Mouse (Mus musculus) liver, embryonic 15.5 days (tissue): Measurements from ENCODE around the gene Gstp3. TPM values are rescaled to one million over a fixed set of nuclear protein-coding genes. Genes with fewer than 3 reads are reported as not detected.
A peak's percentile ranks its signal among the peaks of the same experiment; 100 is the strongest.

Source experiments
- ATAC-seq: fragments of 200-750 bp; cut with Nextera tagmentation; 2 replicates; pipeline ENCODE4 v1.8.0; 2017; ENCODE audit warnings: moderate number of reproducible peaks, mild to moderate bottlenecking, moderate library complexity; ENCODE audit not compliant: insufficient read depth
- H3K27ac ChIP-seq: fragments of 300-500 bp; sonication (generic); replicated peaks from 2 replicates; pipeline ENCODE4 v1.5.1; 2015; ENCODE audit warnings: mild to moderate bottlenecking, inconsistent platforms
- H3K27me3 ChIP-seq: fragments of 300-500 bp; sonication (generic); 2 replicates; pipeline ENCODE4 v1.6.1; 2015; ENCODE audit warnings: mild to moderate bottlenecking, inconsistent platforms
- H3K36me3 ChIP-seq: fragments of 300-500 bp; sonication (generic); replicated peaks from 2 replicates; pipeline ENCODE4 v1.6.1; 2015; ENCODE audit warnings: moderate library complexity, mild to moderate bottlenecking, inconsistent platforms
- H3K4me1 ChIP-seq: fragments of 300-500 bp; sonication (generic); replicated peaks from 2 replicates; pipeline ENCODE4 v1.6.1; 2015; ENCODE audit warnings: inconsistent platforms
- H3K4me2 ChIP-seq: fragments of 300-500 bp; sonication (generic); 2 replicates; pipeline ENCODE4 v1.6.1; 2015; ENCODE audit warnings: moderate library complexity, mild to moderate bottlenecking, inconsistent platforms
- H3K4me3 ChIP-seq: fragments of 300-500 bp; sonication (generic); replicated peaks from 2 replicates; pipeline ENCODE4 v1.5.1; 2015; ENCODE audit warnings: mild to moderate bottlenecking, inconsistent platforms
- H3K9ac ChIP-seq: fragments of 300-500 bp; sonication (generic); 2 replicates; pipeline ENCODE4 v1.6.1; 2015; ENCODE audit warnings: moderate library complexity, mild to moderate bottlenecking, inconsistent platforms
- H3K9me3 ChIP-seq: fragments of 300-500 bp; sonication (generic); replicated peaks from 2 replicates; pipeline ENCODE4 v1.6.1; 2016; ENCODE audit warnings: inconsistent platforms
- WGBS: fragments of 180-500 bp; shearing (Covaris S2); methylation state at CpG from one replicate; pipeline ENCODE4 v1.1.7; 2015; ENCODE audit warnings: mixed read lengths; ENCODE audit not compliant: insufficient replicate concordance; 5-methylcytosine and 5-hydroxymethylcytosine counted together
- polyA plus RNA-seq: library from polyadenylated mRNA; unstranded; fragments of >200 nt; fragmentation: Nextera tagmentation; extraction: Ambion mirVana; gene quantifications from 2 replicates; pipeline ENCODE4 v1.2.1, GENCODE M21; 2015

Gene Gstp3
- 77.6 and 97.4 TPM in 2 replicates for polyA plus RNA-seq

DNA sequence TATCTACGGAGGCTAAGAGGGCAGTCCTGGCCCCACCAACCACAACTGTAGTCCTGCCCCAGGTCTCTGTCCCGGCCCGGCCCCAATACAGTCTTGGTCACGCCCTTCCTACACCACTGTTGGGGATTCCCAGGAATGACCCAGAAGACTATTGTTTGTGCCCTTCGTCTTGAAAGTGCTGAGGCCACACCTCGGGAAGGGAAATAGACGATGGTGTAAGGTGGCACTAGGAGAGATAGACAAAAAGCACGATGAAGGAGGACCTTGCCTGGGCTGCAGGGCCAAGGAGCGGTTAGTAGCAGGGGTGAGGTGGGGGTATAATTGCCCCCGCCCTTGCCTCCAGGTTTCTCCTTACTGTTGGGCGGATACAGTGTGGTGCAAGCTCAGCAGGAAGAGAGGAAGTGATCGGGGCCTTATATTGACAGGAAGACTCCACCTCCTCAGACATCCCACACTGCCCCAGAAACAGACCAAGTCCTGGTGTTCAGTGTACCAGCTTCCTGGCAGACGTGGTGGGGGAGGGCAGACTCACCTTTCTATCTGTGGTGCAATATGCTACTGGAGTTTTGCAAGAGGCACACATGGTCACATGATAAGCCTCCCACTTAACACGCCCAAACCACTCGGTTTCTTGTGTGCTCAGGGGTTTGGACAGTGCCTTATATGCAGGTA is at the start of gene Gstp3:
Gene Gstp3, minus strand, starts transcription at position 501 of the 672 bp plus-strand sequence.
- H3K27me3 ChIP-seq = no peaks in the 10 kb centered on the region
- no peaks in the 10 kb centered on the region for H3K9me3 ChIP-seq
- peak within 1 kb of the TSS; percentile 75 for H3K4me2 ChIP-seq
- H3K27ac ChIP-seq = peak within 1 kb of the TSS; percentile 91
- H3K9ac ChIP-seq = peak within 1 kb of the TSS; percentile 47
- ATAC-seq = peak; percentile 91
- peaks cover 64% of the 10 kb centered on the region for H3K4me1 ChIP-seq
- 12% methylated on average over 15 of the region's 15 CpGs for WGBS
- H3K4me3 ChIP-seq = peak within 1 kb of the TSS; percentile 47
- no peaks in the 10 kb centered on the region for H3K36me3 ChIP-seq

DNA sequence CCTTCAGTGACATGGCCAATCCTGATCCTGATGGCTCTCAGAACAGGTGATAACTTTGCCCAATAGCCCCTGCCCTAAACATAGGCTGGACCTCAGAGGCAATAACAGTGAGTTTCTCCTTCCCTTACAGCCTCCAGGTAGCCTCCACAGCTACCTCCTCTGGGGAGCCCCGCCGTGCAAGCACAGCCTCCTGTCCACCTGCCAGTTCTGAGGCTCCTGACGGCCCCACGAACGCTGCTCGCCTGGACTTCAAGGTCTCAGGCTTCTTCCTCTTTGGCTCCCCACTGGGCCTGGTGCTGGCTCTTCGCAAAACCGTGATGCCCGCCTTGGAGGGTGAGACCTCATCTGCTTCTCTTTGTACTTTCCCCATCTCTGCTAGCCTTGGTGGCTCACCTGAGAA is 49.2 kb upstream of the Gstp3 start:
- H3K4me3 ChIP-seq = no peak overlapping the region
- 71% methylated on average over 9 of the region's 9 CpGs for WGBS
- no peak for ATAC-seq
- no peak overlapping the region for H3K4me2 ChIP-seq
- H3K36me3 ChIP-seq = 0 out of 2 replicates have a peak, but pooled peaks cover 24% of the 10 kb centered on the region
- no peaks in the 10 kb centered on the region for H3K9me3 ChIP-seq
- H3K27ac ChIP-seq = no peak overlapping the region
- H3K27me3 ChIP-seq = peaks cover 6% of the 10 kb centered on the region
- no peak overlapping the region for H3K9ac ChIP-seq
- H3K4me1 ChIP-seq = peaks cover 19% of the 10 kb centered on the region

- Histone ChIP-seq H3K4me3 (no peak overlapping the region), H3K27ac (no peak overlapping the region), H3K4me1 (peaks cover 2% of the 10 kb centered on the region), H3K9ac (no peak overlapping the region), H3K9me3 (no peaks in the 10 kb centered on the region), H3K36me3 (0 out of 2 replicates have a peak, but pooled peaks cover 7% of the 10 kb centered on the region), H3K27me3 (peaks cover 24% of the 10 kb centered on the region), H3K4me2 (no peak overlapping the region)
- ATAC-seq = no peak
- WGBS = 84% methylated on average over 14 of the region's 14 CpGs
Measured at GRCm38 (mm10) chr19:4106654-4107053, 47.3 kb upstream of the Gstp3 start.

DNA sequence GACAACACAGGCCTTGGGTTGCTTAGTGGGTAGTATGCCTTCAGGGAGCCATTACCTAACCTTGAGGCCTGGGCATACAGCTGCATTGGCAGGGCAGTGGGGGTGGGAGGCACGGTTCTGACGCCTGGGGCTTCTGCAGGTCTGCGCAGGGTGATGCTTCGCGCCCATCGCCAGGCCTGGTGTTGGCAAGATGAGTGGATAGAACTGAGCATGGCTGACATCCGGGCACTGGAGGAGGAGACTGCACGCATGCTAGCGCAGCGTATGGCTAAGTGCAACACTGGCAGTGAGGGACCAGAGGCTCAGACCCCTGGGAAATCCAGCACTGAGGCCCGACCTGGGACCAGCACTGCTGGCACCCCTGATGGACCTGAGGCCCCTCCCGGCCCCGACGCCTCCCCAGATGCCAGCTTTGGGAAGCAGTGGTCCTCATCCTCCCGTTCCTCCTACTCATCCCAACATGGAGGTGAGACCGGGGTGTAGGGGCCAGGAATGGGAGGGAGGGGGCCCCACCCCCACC is 45.4 kb upstream of the Gstp3 start:
- ATAC-seq = no peak
- Histone ChIP-seq H3K36me3 (0 out of 2 replicates have a peak, but pooled peaks cover 5% of the 10 kb centered on the region), H3K4me1 (peaks cover 20% of the 10 kb centered on the region), H3K9me3 (no peaks in the 10 kb centered on the region), H3K4me2 (no peak overlapping the region), H3K9ac (no peak overlapping the region), H3K4me3 (no peak overlapping the region), H3K27ac (no peak overlapping the region), H3K27me3 (peaks cover 44% of the 10 kb centered on the region)
- 78% methylated on average over 16 of the region's 16 CpGs for WGBS

GRCm38 (mm10) chr19:4103792-4104191 is 44.4 kb upstream of the Gstp3 start:
- Histone ChIP-seq H3K4me3 (no peak overlapping the region), H3K27ac (no peak overlapping the region)
- WGBS = 60% methylated on average over 3 of the region's 3 CpGs

DNA sequence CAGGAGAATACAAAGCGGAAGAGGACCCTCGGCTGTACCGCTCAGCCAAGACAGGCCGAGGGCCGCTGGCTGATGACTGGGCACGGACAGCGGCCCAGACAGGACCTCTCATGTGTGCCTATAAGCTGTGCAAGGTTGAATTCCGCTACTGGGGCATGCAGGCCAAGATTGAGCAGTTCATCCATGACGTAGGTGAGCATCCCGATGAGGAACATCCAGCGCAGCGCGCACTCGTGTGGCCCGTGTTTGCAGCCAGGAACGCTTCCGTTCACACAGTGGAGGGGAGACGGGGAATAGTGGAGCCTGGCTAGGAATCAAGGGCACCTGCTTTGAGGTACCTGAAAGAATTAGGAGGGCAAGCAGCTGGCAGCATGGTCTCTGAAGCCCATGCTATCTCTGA is 43.9 kb upstream of the Gstp3 start:
- H3K9me3 ChIP-seq = no peaks in the 10 kb centered on the region
- peaks cover 35% of the 10 kb centered on the region for H3K4me1 ChIP-seq
- H3K4me3 ChIP-seq = no peak overlapping the region
- H3K4me2 ChIP-seq = no peak overlapping the region
- no peak overlapping the region for H3K27ac ChIP-seq
- peaks cover 9% of the 10 kb centered on the region; the same call in 1 of the 2 replicates for H3K36me3 ChIP-seq
- WGBS = 88% methylated on average over 18 of the region's 18 CpGs
- no peak overlapping the region for H3K9ac ChIP-seq
- ATAC-seq = no peak
- peaks cover 47% of the 10 kb centered on the region for H3K27me3 ChIP-seq

More at GRCm38 (mm10) chr19:4103792-4104191, 44.4 kb upstream of the Gstp3 start:
- no peaks in the 10 kb centered on the region for H3K9me3 ChIP-seq
- 0 out of 2 replicates have a peak, but pooled peaks cover 5% of the 10 kb centered on the region for H3K36me3 ChIP-seq
- H3K4me1 ChIP-seq = peaks cover 30% of the 10 kb centered on the region
- no peak for ATAC-seq
- H3K9ac ChIP-seq = no peak overlapping the region
- peaks cover 47% of the 10 kb centered on the region for H3K27me3 ChIP-seq
- H3K4me2 ChIP-seq = no peak overlapping the region

DNA sequence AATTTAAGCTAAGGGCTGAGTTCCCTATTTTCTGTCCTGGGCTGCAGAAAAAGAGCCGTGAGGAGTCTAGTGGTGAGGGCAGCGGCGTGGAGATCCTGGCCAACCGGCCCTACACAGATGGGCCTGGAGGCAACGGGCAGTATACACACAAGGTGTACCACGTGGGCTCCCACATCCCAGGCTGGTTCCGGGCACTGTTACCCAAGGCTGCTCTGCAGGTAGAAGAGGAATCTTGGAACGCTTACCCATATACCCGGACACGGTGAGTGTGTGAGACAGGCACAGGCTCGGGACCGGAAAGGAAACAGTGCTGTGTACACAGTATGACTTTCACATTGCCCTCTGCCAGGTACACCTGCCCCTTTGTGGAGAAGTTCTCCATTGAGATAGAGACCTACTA is 43.3 kb upstream of the Gstp3 start:
- Histone ChIP-seq H3K36me3 (peaks cover 11% of the 10 kb centered on the region; the same call in 1 of the 2 replicates), H3K9me3 (no peaks in the 10 kb centered on the region), H3K4me3 (no peak overlapping the region), H3K4me2 (no peak overlapping the region), H3K27me3 (peaks cover 47% of the 10 kb centered on the region), H3K27ac (no peak overlapping the region), H3K9ac (no peak overlapping the region), H3K4me1 (peaks cover 41% of the 10 kb centered on the region)
- ATAC-seq = no peak
- WGBS = 78% methylated on average over 12 of the region's 12 CpGs

DNA sequence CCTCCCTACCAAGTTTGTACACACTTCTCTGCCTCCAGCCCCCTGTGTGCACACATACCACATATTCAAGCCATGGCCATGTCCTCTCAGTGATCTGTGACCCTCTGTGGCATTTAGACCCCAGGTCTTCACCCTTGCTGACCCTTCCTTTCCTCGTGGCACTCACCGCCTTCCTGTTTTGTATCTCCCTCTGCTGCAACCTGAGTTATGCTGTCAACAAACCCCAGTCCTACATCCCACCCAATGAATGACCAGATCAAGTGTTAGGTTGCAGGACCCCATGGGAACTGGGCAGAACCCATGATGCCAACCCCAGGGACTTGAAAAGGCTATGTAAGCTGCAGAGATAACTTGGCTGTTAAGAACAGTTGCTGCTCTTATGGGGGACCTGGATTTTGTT is 42.7 kb upstream of the Gstp3 start:
- WGBS = 77% methylated on average over 2 of the region's 2 CpGs
- Histone ChIP-seq H3K27me3 (peaks cover 47% of the 10 kb centered on the region), H3K4me3 (no peak overlapping the region), H3K27ac (no peak overlapping the region), H3K4me2 (no peak overlapping the region), H3K4me1 (peaks cover 46% of the 10 kb centered on the region), H3K36me3 (peaks cover 8% of the 10 kb centered on the region; the same call in 1 of the 2 replicates), H3K9ac (no peak overlapping the region), H3K9me3 (no peaks in the 10 kb centered on the region)
- ATAC-seq = no peak

GRCm38 (mm10) chr19:4101466-4101865 is 42.1 kb upstream of the Gstp3 start:
- Histone ChIP-seq H3K36me3 (peaks cover 8% of the 10 kb centered on the region; the same call in 1 of the 2 replicates), H3K4me1 (peaks cover 49% of the 10 kb centered on the region), H3K27ac (no peak overlapping the region), H3K4me2 (peak overlapping the region; percentile 93; the same call in 1 of the 2 replicates), H3K4me3 (peak overlapping the region; percentile 74; the same call in 1 of the 2 replicates), H3K27me3 (peaks cover 47% of the 10 kb centered on the region), H3K9me3 (no peaks in the 10 kb centered on the region), H3K9ac (no peak overlapping the region)
- ATAC-seq = no peak
- 70% methylated on average over 6 of the region's 6 CpGs for WGBS

- Histone ChIP-seq H3K9ac (peak overlapping the region; percentile 63; the same call in 1 of the 2 replicates), H3K27ac (no peak overlapping the region), H3K9me3 (no peaks in the 10 kb centered on the region), H3K4me3 (peak overlapping the region; percentile 74), H3K27me3 (peaks cover 47% of the 10 kb centered on the region), H3K4me1 (peaks cover 56% of the 10 kb centered on the region), H3K4me2 (peak overlapping the region; percentile 93), H3K36me3 (peaks cover 8% of the 10 kb centered on the region; the same call in 1 of the 2 replicates)
- ATAC-seq = no peak
- WGBS = 1% methylated on average over 52 of the region's 52 CpGs
Measured at GRCm38 (mm10) chr19:4100718-4101261, 41.4 kb upstream of the Gstp3 start.
